Mouse (Mus musculus) embryonic facial prominence, embryonic 12.5 days (tissue): Measurements from ENCODE around the gene Blcap. TPM values are rescaled to one million over a fixed set of nuclear protein-coding genes. Genes with fewer than 3 reads are reported as not detected.
A peak's percentile ranks its signal among the peaks of the same experiment; 100 is the strongest.

Experiments used
- ATAC-seq: fragments of 200-750 bp; cut with Nextera tagmentation; 2 replicates; pipeline ENCODE4 v1.8.0; 2017; ENCODE audit not compliant: insufficient number of reproducible peaks, insufficient read depth, low FRiP score, low TSS enrichment
- H3K27ac ChIP-seq: fragments of 300-500 bp; sonication (generic); 2 replicates; pipeline ENCODE4 v1.5.1; 2016; ENCODE audit warnings: mild to moderate bottlenecking
- H3K27me3 ChIP-seq: fragments of 300-500 bp; sonication (generic); 2 replicates; pipeline ENCODE4 v1.6.1; 2016; ENCODE audit warnings: mild to moderate bottlenecking, moderate library complexity
- H3K36me3 ChIP-seq: fragments of 300-500 bp; sonication (generic); 2 replicates; pipeline ENCODE4 v1.6.1; 2016; ENCODE audit warnings: mild to moderate bottlenecking
- H3K4me1 ChIP-seq: fragments of 300-500 bp; sonication (generic); 2 replicates; pipeline ENCODE4 v1.6.1; 2016
- H3K4me2 ChIP-seq: fragments of 300-500 bp; sonication (generic); replicated peaks from 2 replicates; pipeline ENCODE4 v1.6.1; 2016; ENCODE audit warnings: mild to moderate bottlenecking, moderate library complexity
- H3K4me3 ChIP-seq: fragments of 300-500 bp; sonication (generic); 2 replicates; pipeline ENCODE4 v1.5.1; 2016; ENCODE audit warnings: mild to moderate bottlenecking
- H3K9ac ChIP-seq: fragments of 300-500 bp; sonication (generic); 2 replicates; pipeline ENCODE4 v1.6.1; 2016; ENCODE audit warnings: mild to moderate bottlenecking, moderate library complexity
- H3K9me3 ChIP-seq: fragments of 300-500 bp; sonication (generic); 2 replicates; pipeline ENCODE4 v1.6.1; 2016; ENCODE audit warnings: mild to moderate bottlenecking, moderate library complexity
- WGBS: fragments of 180-500 bp; shearing (Covaris S2); methylation state at CpG from one replicate; pipeline ENCODE4 v1.1.7; 2016; 5-methylcytosine and 5-hydroxymethylcytosine counted together
- polyA plus RNA-seq: library from polyadenylated mRNA; unstranded; fragments of >200 nt; fragmentation: Nextera tagmentation; extraction: Ambion mirVana; gene quantifications from 2 replicates; pipeline ENCODE4 v1.2.1, GENCODE M21; 2016

Blcap gene
- polyA plus RNA-seq, 1 experiment from 2014 or later: 77.9 TPM

- peaks cover 4% of the 10 kb centered on the region for H3K36me3 ChIP-seq
- H3K4me1 ChIP-seq: peaks cover 22% of the 10 kb centered on the region
- 16% methylated on average over 2 of the region's 2 CpGs for WGBS
- no peaks in the 10 kb centered on the region for H3K9me3 ChIP-seq
- H3K27ac ChIP-seq: no peak overlapping the region
- ATAC-seq: no peak
- no peaks in the 10 kb centered on the region for H3K27me3 ChIP-seq
- H3K9ac ChIP-seq: no peak overlapping the region
- no peak overlapping the region for H3K4me2 ChIP-seq
- no peak overlapping the region for H3K4me3 ChIP-seq
Measured at GRCm38 (mm10) chr2:157568881-157569280, 2.2 kb downstream of the Blcap start.

GRCm38 (mm10) chr2:157567235-157567961 is 3.7 kb downstream of the Blcap start:
- WGBS: 86% methylated on average over 11 of the region's 11 CpGs
- ATAC-seq: no peak
- H3K27ac ChIP-seq: 0 out of 2 replicates have a peak overlapping the region, but pooled peaks have one; percentile 20
- H3K36me3 ChIP-seq: peaks cover 18% of the 10 kb centered on the region
- peak overlapping the region; percentile 97; the same call in 1 of the 2 replicates for H3K9ac ChIP-seq
- H3K4me2 ChIP-seq: peak overlapping the region; percentile 79
- H3K9me3 ChIP-seq: 0 out of 2 replicates have a peak, but pooled peaks cover under 1% of the 10 kb centered on the region
- no peaks in the 10 kb centered on the region for H3K27me3 ChIP-seq
- H3K4me3 ChIP-seq: peak overlapping the region; percentile 84
- H3K4me1 ChIP-seq: peaks cover 25% of the 10 kb centered on the region

- H3K27me3 ChIP-seq: no peaks in the 10 kb centered on the region
- peak overlapping the region; percentile 97 for H3K9ac ChIP-seq
- H3K4me2 ChIP-seq: peak overlapping the region; percentile 79
- H3K27ac ChIP-seq: peak overlapping the region; percentile 91
- peaks cover 25% of the 10 kb centered on the region for H3K4me1 ChIP-seq
- peak overlapping the region; percentile 84 for H3K4me3 ChIP-seq
- ATAC-seq: peak; percentile 82
- under 1% methylated on average over 36 of the region's 36 CpGs for whole genome bisulfite sequencing
- H3K9me3 ChIP-seq: peaks cover 10% of the 10 kb centered on the region; the same call in 1 of the 2 replicates
- peaks cover 28% of the 10 kb centered on the region for H3K36me3 ChIP-seq
Measured at GRCm38 (mm10) chr2:157566260-157566952, 4.7 kb downstream of the Blcap start.

- H3K4me1 ChIP-seq: peaks cover 25% of the 10 kb centered on the region
- WGBS: under 1% methylated on average over 35 of the region's 35 CpGs
- H3K9me3 ChIP-seq: peaks cover 16% of the 10 kb centered on the region; the same call in 1 of the 2 replicates
- H3K36me3 ChIP-seq: peaks cover 34% of the 10 kb centered on the region
- peak overlapping the region; percentile 84 for H3K4me3 ChIP-seq
- H3K9ac ChIP-seq: peak overlapping the region; percentile 97
- peak overlapping the region; percentile 79 for H3K4me2 ChIP-seq
- peak; percentile 36; the same call in 1 of the 2 replicates for ATAC-seq
- H3K27ac ChIP-seq: peak overlapping the region; percentile 91
- H3K27me3 ChIP-seq: no peaks in the 10 kb centered on the region
Measured at GRCm38 (mm10) chr2:157565898-157566259, 5.2 kb downstream of the Blcap start.

GRCm38 (mm10) chr2:157565446-157565845 is 5.6 kb downstream of the Blcap start:
- H3K9ac ChIP-seq: peak overlapping the region; percentile 97
- H3K9me3 ChIP-seq: peaks cover 16% of the 10 kb centered on the region
- peaks cover 25% of the 10 kb centered on the region for H3K4me1 ChIP-seq
- H3K27ac ChIP-seq: peak overlapping the region; percentile 91; the same call in 1 of the 2 replicates
- peaks cover 34% of the 10 kb centered on the region for H3K36me3 ChIP-seq
- ATAC-seq: no peak
- WGBS: 8% methylated on average over 13 of the region's 13 CpGs
- H3K4me2 ChIP-seq: peak overlapping the region; percentile 79
- peak overlapping the region; percentile 84 for H3K4me3 ChIP-seq
- H3K27me3 ChIP-seq: no peaks in the 10 kb centered on the region

GRCm38 (mm10) chr2:157564723-157565122 is 6.4 kb downstream of the Blcap start:
- 65% methylated on average over 4 of the region's 4 CpGs for WGBS
- H3K4me2 ChIP-seq: peak overlapping the region; percentile 79
- H3K4me3 ChIP-seq: peak overlapping the region; percentile 84
- peaks cover 41% of the 10 kb centered on the region for H3K36me3 ChIP-seq
- H3K9ac ChIP-seq: peak overlapping the region; percentile 97; the same call in 1 of the 2 replicates
- no peak for ATAC-seq
- H3K27ac ChIP-seq: no peak overlapping the region
- peaks cover 25% of the 10 kb centered on the region for H3K4me1 ChIP-seq
- H3K9me3 ChIP-seq: peaks cover 23% of the 10 kb centered on the region
- no peaks in the 10 kb centered on the region for H3K27me3 ChIP-seq

- no peak overlapping the region for H3K4me3 ChIP-seq
- peaks cover 58% of the 10 kb centered on the region for H3K36me3 ChIP-seq
- H3K27me3 ChIP-seq: no peaks in the 10 kb centered on the region
- H3K27ac ChIP-seq: 0 out of 2 replicates have a peak overlapping the region, but pooled peaks have one; percentile 0
- H3K4me2 ChIP-seq: no peak overlapping the region
- peaks cover 40% of the 10 kb centered on the region for H3K9me3 ChIP-seq
- ATAC-seq: no peak
- H3K4me1 ChIP-seq: peaks cover 28% of the 10 kb centered on the region
- 59% methylated on average over 2 of the region's 2 CpGs for WGBS
- no peak overlapping the region for H3K9ac ChIP-seq
Measured at GRCm38 (mm10) chr2:157563031-157563430, 8.0 kb downstream of the Blcap start.

GRCm38 (mm10) chr2:157561165-157561836 is 9.8 kb downstream of the Blcap start:
- Histone ChIP-seq H3K27me3 (no peaks in the 10 kb centered on the region), H3K36me3 (peaks cover 75% of the 10 kb centered on the region)

GRCm38 (mm10) chr2:157560302-157560701 is 10.8 kb downstream of the Blcap start:
- H3K36me3 ChIP-seq: peaks cover 77% of the 10 kb centered on the region
- peak overlapping the region; percentile 72 for H3K9ac ChIP-seq
- no peak for ATAC-seq
- H3K27ac ChIP-seq: peak overlapping the region; percentile 88
- no peaks in the 10 kb centered on the region for H3K27me3 ChIP-seq
- peaks cover 45% of the 10 kb centered on the region for H3K4me1 ChIP-seq
- 41% methylated on average over 33 of the region's 33 CpGs for WGBS
- H3K4me3 ChIP-seq: peak overlapping the region; percentile 59
- H3K9me3 ChIP-seq: peaks cover 45% of the 10 kb centered on the region
- peak overlapping the region; percentile 43 for H3K4me2 ChIP-seq

More at GRCm38 (mm10) chr2:157561165-157561836, 9.8 kb downstream of the Blcap start:
- Histone ChIP-seq H3K9me3 (peaks cover 45% of the 10 kb centered on the region), H3K4me1 (peaks cover 37% of the 10 kb centered on the region), H3K4me2 (peak overlapping the region; percentile 60), H3K4me3 (peak overlapping the region; percentile 59), H3K27ac (peak overlapping the region; percentile 66), H3K9ac (peak overlapping the region; percentile 53)
- 0 out of 2 replicates have a peak, but pooled peaks have one; percentile 26 for ATAC-seq
- WGBS: 48% methylated on average over 27 of the region's 27 CpGs

- H3K4me1 ChIP-seq: peaks cover 40% of the 10 kb centered on the region
- H3K27me3 ChIP-seq: no peaks in the 10 kb centered on the region
- peak within 1 kb of the TSS; percentile 88 for H3K27ac ChIP-seq
- H3K4me2 ChIP-seq: peak within 1 kb of the TSS; percentile 60
- 55% methylated on average over 27 of the region's 27 CpGs for WGBS
- no peak; the same call in 1 of the 2 replicates for ATAC-seq
- H3K4me3 ChIP-seq: peak within 1 kb of the TSS; percentile 59
- peaks cover 77% of the 10 kb centered on the region for H3K36me3 ChIP-seq
- H3K9ac ChIP-seq: peak within 1 kb of the TSS; percentile 72
- H3K9me3 ChIP-seq: peaks cover 45% of the 10 kb centered on the region
Measured at GRCm38 (mm10) chr2:157559858-157560257, 11.2 kb downstream of the Blcap start, which contains the start of gene Nnat. Nnat (plus strand) TSS chr2:157560078.

GRCm38 (mm10) chr2:157559440-157559839 is 11.6 kb downstream of the Blcap start:
- Histone ChIP-seq H3K9me3 (peaks cover 45% of the 10 kb centered on the region), H3K4me2 (peak overlapping the region; percentile 43), H3K36me3 (peaks cover 77% of the 10 kb centered on the region), H3K4me1 (peaks cover 37% of the 10 kb centered on the region), H3K27ac (peak overlapping the region; percentile 88), H3K9ac (peak overlapping the region; percentile 72; the same call in 1 of the 2 replicates), H3K27me3 (no peaks in the 10 kb centered on the region), H3K4me3 (peak overlapping the region; percentile 59)
- no peak for ATAC-seq
- 44% methylated on average over 19 of the region's 19 CpGs for whole genome bisulfite sequencing
